Mouse (Mus musculus) midbrain, embryonic 14.5 days (tissue): ENCODE measurements around the gene Mapre3. TPM values are rescaled to one million over a fixed set of nuclear protein-coding genes. Genes with fewer than 3 reads are reported as not detected.

Source experiments
- ATAC-seq: fragments of 200-750 bp; cut with Nextera tagmentation; 2 replicates; pipeline ENCODE4 v1.8.0; 2017; ENCODE audit warnings: moderate number of reproducible peaks, moderate library complexity; ENCODE audit not compliant: low FRiP score, low TSS enrichment
- DNase-seq: peaks from one replicate; pipeline ENCODE4 v3.0.0-alpha.2; 2015
- H3K27ac ChIP-seq: fragments of 300-500 bp; sonication (generic); replicated peaks from 2 replicates; pipeline ENCODE4 v1.5.1; 2014; ENCODE audit warnings: mild to moderate bottlenecking, low read depth, low read length, moderate library complexity
- H3K27me3 ChIP-seq: fragments of 300-500 bp; sonication (generic); 2 replicates; pipeline ENCODE4 v1.6.1; 2014; ENCODE audit warnings: low read length, control low read depth, mixed read lengths; ENCODE audit not compliant: control insufficient read depth, insufficient read depth
- H3K36me3 ChIP-seq: fragments of 300-500 bp; sonication (generic); 2 replicates; pipeline ENCODE4 v1.6.1; 2014; ENCODE audit warnings: low read length, control low read depth; ENCODE audit not compliant: control insufficient read depth, insufficient read depth
- H3K4me1 ChIP-seq: fragments of 300-500 bp; sonication (generic); 2 replicates; pipeline ENCODE4 v1.6.1; 2014; ENCODE audit warnings: mild to moderate bottlenecking, antibody characterized with exemption, low read length, control low read depth; ENCODE audit not compliant: control insufficient read depth, insufficient read depth
- H3K4me2 ChIP-seq: fragments of 300-500 bp; sonication (generic); 2 replicates; pipeline ENCODE4 v1.6.1; 2014; ENCODE audit warnings: mild to moderate bottlenecking, low read length, moderate library complexity
- H3K4me3 ChIP-seq: fragments of 300-500 bp; sonication (generic); replicated peaks from 2 replicates; pipeline ENCODE4 v1.5.1; 2014; ENCODE audit warnings: low read depth, low read length
- H3K9ac ChIP-seq: fragments of 300-500 bp; sonication (generic); replicated peaks from 2 replicates; pipeline ENCODE4 v1.6.1; 2014; ENCODE audit warnings: mild to moderate bottlenecking, low read length, moderate library complexity
- H3K9me3 ChIP-seq: fragments of 300-500 bp; sonication (generic); 2 replicates; pipeline ENCODE4 v1.6.1; 2016; ENCODE audit warnings: low read length, control low read depth, mixed read lengths; ENCODE audit not compliant: control insufficient read depth
- WGBS: fragments of 180-500 bp; shearing (Covaris S2); extraction: QIAGEN DNeasy Blood & Tissue Kit; methylation state at CpG from one replicate; pipeline ENCODE4 v1.1.7; 2014; 5-methylcytosine and 5-hydroxymethylcytosine counted together
- polyA plus RNA-seq: library from polyadenylated mRNA; unstranded; fragments of >200 nt; fragmentation: Nextera tagmentation; extraction: Ambion mirVana; gene quantifications from 2 replicates; pipeline ENCODE4 v1.2.1, GENCODE M21; 2014

Gene Mapre3
- polyA plus RNA-seq, 1 experiment from 2014 or later: 129 TPM

- H3K27ac ChIP-seq: no peak overlapping the region
- no peak for ATAC-seq
- no peak overlapping the region for H3K9ac ChIP-seq
- no peak overlapping the region for H3K4me2 ChIP-seq
- H3K4me3 ChIP-seq: no peak overlapping the region
- WGBS: 91% methylated on average over 5 of the region's 5 CpGs
- H3K9me3 ChIP-seq: no peaks in the 10 kb centered on the region
- no peaks in the 10 kb centered on the region for H3K27me3 ChIP-seq
- H3K36me3 ChIP-seq: peaks cover 95% of the 10 kb centered on the region
- DNase-seq: no peak
- H3K4me1 ChIP-seq: no peaks in the 10 kb centered on the region
These were observed 27.1 kb upstream of the Mapre3 start for GRCm38 (mm10) chr5:30787381-30787780.

GRCm38 (mm10) chr5:30790047-30790446 is 24.4 kb upstream of the Mapre3 start:
- no peak overlapping the region for H3K4me3 ChIP-seq
- no peaks in the 10 kb centered on the region for H3K4me1 ChIP-seq
- H3K27ac ChIP-seq: no peak overlapping the region
- no peak overlapping the region for H3K9ac ChIP-seq
- peaks cover 95% of the 10 kb centered on the region for H3K36me3 ChIP-seq
- no peak overlapping the region for H3K4me2 ChIP-seq
- DNase-seq (no peak), ATAC-seq (no peak)
- H3K27me3 ChIP-seq: no peaks in the 10 kb centered on the region
- no peaks in the 10 kb centered on the region for H3K9me3 ChIP-seq
- 95% methylated on average over 3 of the region's 3 CpGs for WGBS

- H3K36me3 ChIP-seq: peaks cover 88% of the 10 kb centered on the region
- no peaks in the 10 kb centered on the region for H3K27me3 ChIP-seq
- peak; percentile 86 for DNase-seq
- no peak overlapping the region for H3K4me2 ChIP-seq
- H3K4me1 ChIP-seq: no peaks in the 10 kb centered on the region
- H3K9ac ChIP-seq: no peak overlapping the region; the same call in 1 of the 2 replicates
- peak; percentile 42; the same call in 1 of the 2 replicates for ATAC-seq
- 14% methylated on average over 12 of the region's 12 CpGs for WGBS
- no peaks in the 10 kb centered on the region for H3K9me3 ChIP-seq
- no peak overlapping the region for H3K27ac ChIP-seq
- H3K4me3 ChIP-seq: no peak overlapping the region
These were observed 18.3 kb upstream of the Mapre3 start for GRCm38 (mm10) chr5:30796125-30796524.

- ATAC-seq (no peak), DNase-seq (no peak)
- Histone ChIP-seq H3K36me3 (peaks cover 75% of the 10 kb centered on the region), H3K4me3 (no peak overlapping the region), H3K4me1 (no peaks in the 10 kb centered on the region), H3K27ac (no peak overlapping the region; the same call in 1 of the 2 replicates), H3K9ac (peak overlapping the region; percentile 26; the same call in 1 of the 2 replicates), H3K27me3 (no peaks in the 10 kb centered on the region), H3K9me3 (no peaks in the 10 kb centered on the region), H3K4me2 (no peak overlapping the region)
- WGBS: 31% methylated on average over 7 of the region's 7 CpGs
These were observed 17.0 kb upstream of the Mapre3 start for GRCm38 (mm10) chr5:30797482-30797881.

- peaks cover 70% of the 10 kb centered on the region for H3K36me3 ChIP-seq
- WGBS: 71% methylated on average over 8 of the region's 8 CpGs
- H3K9me3 ChIP-seq: no peaks in the 10 kb centered on the region
These were observed 16.5 kb upstream of the Mapre3 start for GRCm38 (mm10) chr5:30797982-30798381.

GRCm38 (mm10) chr5:30798965-30799364 is 15.5 kb upstream of the Mapre3 start:
- H3K36me3 ChIP-seq: peaks cover 60% of the 10 kb centered on the region
- no peak for DNase-seq
- no peak for ATAC-seq
- WGBS: 86% methylated on average over 6 of the region's 6 CpGs
- H3K27ac ChIP-seq: no peak overlapping the region
- no peak overlapping the region for H3K9ac ChIP-seq
- H3K9me3 ChIP-seq: no peaks in the 10 kb centered on the region
- H3K27me3 ChIP-seq: no peaks in the 10 kb centered on the region
- no peak overlapping the region for H3K4me3 ChIP-seq
- H3K4me2 ChIP-seq: no peak overlapping the region
- H3K4me1 ChIP-seq: no peaks in the 10 kb centered on the region

More at GRCm38 (mm10) chr5:30797982-30798381, 16.5 kb upstream of the Mapre3 start:
- H3K4me1 ChIP-seq: no peaks in the 10 kb centered on the region
- no peak for DNase-seq
- ATAC-seq: no peak
- no peaks in the 10 kb centered on the region for H3K27me3 ChIP-seq
- H3K9ac ChIP-seq: no peak overlapping the region
- H3K4me3 ChIP-seq: no peak overlapping the region
- no peak overlapping the region for H3K27ac ChIP-seq
- no peak overlapping the region for H3K4me2 ChIP-seq

- no peak for ATAC-seq
- 81% methylated on average over 12 of the region's 12 CpGs for WGBS
These were observed 11.5 kb upstream of the Mapre3 start for GRCm38 (mm10) chr5:30802724-30803467.

GRCm38 (mm10) chr5:30806106-30806505 is 8.3 kb upstream of the Mapre3 start:
- Histone ChIP-seq H3K27ac (no peak overlapping the region), H3K4me3 (no peak overlapping the region), H3K9me3 (no peaks in the 10 kb centered on the region), H3K4me1 (no peaks in the 10 kb centered on the region), H3K4me2 (no peak overlapping the region), H3K27me3 (no peaks in the 10 kb centered on the region), H3K36me3 (no peaks in the 10 kb centered on the region), H3K9ac (no peak overlapping the region)
- ATAC-seq: peak; percentile 78; the same call in 1 of the 2 replicates
- peak; percentile 95 for DNase-seq
- 8% methylated on average over 3 of the region's 3 CpGs for WGBS

More at GRCm38 (mm10) chr5:30802724-30803467, 11.5 kb upstream of the Mapre3 start:
- no peaks in the 10 kb centered on the region for H3K9me3 ChIP-seq
- H3K4me2 ChIP-seq: no peak overlapping the region
- no peaks in the 10 kb centered on the region for H3K4me1 ChIP-seq
- H3K27me3 ChIP-seq: no peaks in the 10 kb centered on the region
- H3K9ac ChIP-seq: no peak overlapping the region
- no peak overlapping the region for H3K4me3 ChIP-seq
- H3K27ac ChIP-seq: no peak overlapping the region
- DNase-seq: no peak
- H3K36me3 ChIP-seq: peaks cover 21% of the 10 kb centered on the region

GRCm38 (mm10) chr5:30815120-30815465 is 652 bp downstream of the Mapre3 start:
- WGBS: 3% methylated on average over 7 of the region's 7 CpGs
- Histone ChIP-seq H3K9ac (peak overlapping the region; percentile 93), H3K36me3 (no peaks in the 10 kb centered on the region), H3K4me2 (peak overlapping the region; percentile 91), H3K4me1 (peaks cover 32% of the 10 kb centered on the region), H3K27me3 (no peaks in the 10 kb centered on the region), H3K4me3 (peak overlapping the region; percentile 81), H3K9me3 (no peaks in the 10 kb centered on the region), H3K27ac (peak overlapping the region; percentile 95)
- peak; percentile 35 for DNase-seq
- no peak for ATAC-seq
